Mouse (Mus musculus) bone marrow, adult 2 months (tissue): Measurements from ENCODE around the gene Gm11111.

Experiments used
- CTCF ChIP-seq: fragments of 200-500 bp; IDR thresholded peaks from 2 replicates; pipeline ENCODE4 v1.5.1; 2011; ENCODE audit warnings: low read length, control low read depth; ENCODE audit not compliant: control insufficient read depth, insufficient read depth
- POLR2A ChIP-seq: fragments of 200-500 bp; IDR thresholded peaks from 2 replicates; pipeline ENCODE4 v1.6.1; 2011; ENCODE audit warnings: low read depth, mild to moderate bottlenecking, control low read depth, low read length, borderline replicate concordance; ENCODE audit not compliant: control insufficient read depth

GRCm38 (mm10) chr5:98566461-98567193, 14.1 kb downstream of the Gm11111 start:
- TF ChIP-seq CTCF, result no peak
- TF ChIP-seq POLR2A, result no peak
